Mouse (Mus musculus) hindbrain, embryonic 15.5 days (tissue): ENCODE measurements around the gene Idh2. TPM values are rescaled to one million over a fixed set of nuclear protein-coding genes. Genes with fewer than 3 reads are reported as not detected.

Experiments
- ATAC-seq: fragments of 200-750 bp; cut with Nextera tagmentation; 2 replicates; pipeline ENCODE4 v1.8.0; 2017; ENCODE audit warnings: low read depth, moderate number of reproducible peaks, moderate TSS enrichment; ENCODE audit not compliant: low FRiP score
- H3K27ac ChIP-seq: fragments of 300-500 bp; sonication (generic); replicated peaks from 2 replicates; pipeline ENCODE4 v1.5.1; 2015; ENCODE audit warnings: mild to moderate bottlenecking, inconsistent platforms
- H3K27me3 ChIP-seq: fragments of 300-500 bp; sonication (generic); 2 replicates; pipeline ENCODE4 v1.6.1; 2015; ENCODE audit warnings: control low read depth, inconsistent platforms
- H3K36me3 ChIP-seq: fragments of 300-500 bp; sonication (generic); 2 replicates; pipeline ENCODE4 v1.6.1; 2015; ENCODE audit warnings: control low read depth, inconsistent platforms
- H3K4me1 ChIP-seq: fragments of 300-500 bp; sonication (generic); replicated peaks from 2 replicates; pipeline ENCODE4 v1.6.1; 2015; ENCODE audit warnings: control low read depth, inconsistent platforms
- H3K4me2 ChIP-seq: fragments of 300-500 bp; sonication (generic); 2 replicates; pipeline ENCODE4 v1.6.1; 2015; ENCODE audit warnings: moderate library complexity, mild to moderate bottlenecking, inconsistent platforms
- H3K4me3 ChIP-seq: fragments of 300-500 bp; sonication (generic); 2 replicates; pipeline ENCODE4 v1.5.1; 2015; ENCODE audit warnings: mild to moderate bottlenecking, inconsistent platforms
- H3K9ac ChIP-seq: fragments of 300-500 bp; sonication (generic); 2 replicates; pipeline ENCODE4 v1.6.1; 2015; ENCODE audit warnings: inconsistent platforms
- H3K9me3 ChIP-seq: fragments of 300-500 bp; sonication (generic); 2 replicates; pipeline ENCODE4 v1.6.1; 2016; ENCODE audit warnings: control low read depth, inconsistent platforms
- WGBS: fragments of 180-500 bp; shearing (Covaris S2); methylation state at CpG from one replicate; pipeline ENCODE4 v1.1.7; 2015; 5-methylcytosine and 5-hydroxymethylcytosine counted together
- polyA plus RNA-seq: library from polyadenylated mRNA; unstranded; fragments of >200 nt; fragmentation: Nextera tagmentation; extraction: Ambion mirVana; gene quantifications from 2 replicates; pipeline ENCODE4 v1.2.1, GENCODE M21; 2015

Idh2 gene
- polyA plus RNA-seq, 1 experiment from 2014 or later: 215 TPM

DNA sequence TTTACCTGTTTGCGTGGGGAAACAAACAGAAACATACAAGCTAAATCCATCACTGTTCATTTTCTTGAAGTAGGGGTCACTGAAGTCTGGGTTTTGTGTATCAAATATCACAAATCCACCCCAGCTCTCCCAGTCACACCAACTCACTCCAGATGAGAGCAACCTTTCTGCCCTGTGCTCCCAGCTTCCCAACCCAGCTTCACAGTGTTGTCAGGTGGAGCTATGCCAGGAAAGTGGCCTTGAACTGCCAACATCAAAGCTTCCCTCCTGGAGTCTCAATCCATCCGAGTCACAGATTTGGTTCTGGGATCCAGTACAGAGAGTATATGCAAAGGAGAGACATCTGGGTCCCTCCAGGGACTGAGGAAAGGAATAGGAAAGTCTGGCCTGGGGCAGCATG is 966 bp upstream of the Idh2 start:
- H3K4me2 ChIP-seq: peak overlapping the region; percentile 61
- 0 out of 2 replicates have a peak overlapping the region, but pooled peaks have one; percentile 97 for H3K27ac ChIP-seq
- H3K9ac ChIP-seq: 0 out of 2 replicates have a peak overlapping the region, but pooled peaks have one; percentile 96
- WGBS: 74% methylated on average over 2 of the region's 2 CpGs
- H3K9me3 ChIP-seq: no peaks in the 10 kb centered on the region
- H3K4me3 ChIP-seq: peak overlapping the region; percentile 93; the same call in 1 of the 2 replicates
- H3K4me1 ChIP-seq: peaks cover 42% of the 10 kb centered on the region
- ATAC-seq: no peak
- no peaks in the 10 kb centered on the region for H3K27me3 ChIP-seq
- H3K36me3 ChIP-seq: no peaks in the 10 kb centered on the region

DNA sequence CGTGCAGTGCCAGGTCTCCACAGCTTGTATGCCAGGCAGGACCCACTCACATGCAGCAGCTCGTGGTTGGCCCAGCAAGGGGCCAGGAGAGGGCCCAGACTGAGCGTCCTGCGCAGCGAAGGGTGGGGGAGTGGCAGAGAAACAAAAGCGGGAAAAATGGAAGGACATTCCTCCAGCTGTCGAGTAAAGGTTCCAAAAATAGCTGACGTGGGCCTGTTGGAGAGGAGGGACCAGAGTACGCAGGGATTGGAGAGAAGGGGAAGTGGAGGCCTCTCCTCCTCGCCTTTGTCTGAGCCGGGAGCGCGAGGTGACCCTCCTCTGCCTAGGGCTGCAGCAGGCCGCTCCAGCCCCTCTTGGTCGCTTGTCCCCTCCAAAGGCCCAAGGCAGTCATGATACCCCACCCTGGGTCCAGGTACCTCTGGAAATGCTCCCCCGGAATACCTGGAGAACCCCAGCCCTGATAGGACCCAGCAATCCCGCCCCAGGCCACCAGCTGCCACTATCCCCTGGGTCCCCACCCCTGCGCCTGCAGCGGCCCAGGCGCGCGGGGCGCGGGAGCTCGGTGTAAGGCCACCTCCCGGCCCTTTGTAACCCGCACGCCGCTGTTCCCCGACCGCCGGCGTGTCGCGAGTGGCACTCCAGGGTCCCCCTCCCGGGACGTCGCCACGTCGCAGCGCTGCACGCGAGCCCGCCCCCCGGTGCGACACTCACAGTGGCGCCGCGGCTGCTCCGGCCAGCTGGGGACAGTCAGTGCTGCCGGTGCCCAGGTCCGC is 555 bp downstream of the Idh2 start:
- Histone ChIP-seq H3K4me1 (peaks cover 46% of the 10 kb centered on the region), H3K36me3 (no peaks in the 10 kb centered on the region), H3K4me3 (peak overlapping the region; percentile 93), H3K4me2 (peak overlapping the region; percentile 61), H3K27me3 (no peaks in the 10 kb centered on the region), H3K9ac (peak overlapping the region; percentile 96), H3K9me3 (no peaks in the 10 kb centered on the region), H3K27ac (peak overlapping the region; percentile 97)
- under 1% methylated on average over 48 of the region's 52 CpGs for WGBS
- peak; percentile 81 for ATAC-seq

DNA sequence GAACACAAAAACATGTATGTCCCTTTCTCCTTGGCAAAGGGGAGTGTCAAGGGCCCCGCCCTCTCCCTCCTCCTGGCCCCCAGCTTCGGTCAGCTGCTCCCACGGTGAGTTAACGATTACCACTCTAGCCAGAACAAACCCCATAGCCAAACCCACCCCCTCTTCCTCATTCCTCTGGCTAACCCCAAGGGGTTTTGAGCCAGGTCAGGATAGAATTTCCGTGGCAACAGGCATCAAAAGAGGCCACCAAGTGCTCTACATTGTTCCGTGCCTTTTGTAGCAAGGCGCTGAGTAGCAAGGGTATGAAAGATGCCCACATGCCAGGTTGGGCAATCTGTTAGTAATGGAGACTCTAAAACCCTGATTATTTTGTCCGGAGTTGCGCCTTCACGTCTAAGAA is 1.2 kb downstream of the Idh2 start:
- no peaks in the 10 kb centered on the region for H3K36me3 ChIP-seq
- no peaks in the 10 kb centered on the region for H3K27me3 ChIP-seq
- H3K4me2 ChIP-seq: peak overlapping the region; percentile 61
- H3K9me3 ChIP-seq: no peaks in the 10 kb centered on the region
- H3K4me3 ChIP-seq: peak overlapping the region; percentile 93
- H3K9ac ChIP-seq: peak overlapping the region; percentile 96
- peak; percentile 20; the same call in 1 of the 2 replicates for ATAC-seq
- peaks cover 46% of the 10 kb centered on the region for H3K4me1 ChIP-seq
- H3K27ac ChIP-seq: peak overlapping the region; percentile 97
- 5% methylated on average over 10 of the region's 10 CpGs for WGBS

DNA sequence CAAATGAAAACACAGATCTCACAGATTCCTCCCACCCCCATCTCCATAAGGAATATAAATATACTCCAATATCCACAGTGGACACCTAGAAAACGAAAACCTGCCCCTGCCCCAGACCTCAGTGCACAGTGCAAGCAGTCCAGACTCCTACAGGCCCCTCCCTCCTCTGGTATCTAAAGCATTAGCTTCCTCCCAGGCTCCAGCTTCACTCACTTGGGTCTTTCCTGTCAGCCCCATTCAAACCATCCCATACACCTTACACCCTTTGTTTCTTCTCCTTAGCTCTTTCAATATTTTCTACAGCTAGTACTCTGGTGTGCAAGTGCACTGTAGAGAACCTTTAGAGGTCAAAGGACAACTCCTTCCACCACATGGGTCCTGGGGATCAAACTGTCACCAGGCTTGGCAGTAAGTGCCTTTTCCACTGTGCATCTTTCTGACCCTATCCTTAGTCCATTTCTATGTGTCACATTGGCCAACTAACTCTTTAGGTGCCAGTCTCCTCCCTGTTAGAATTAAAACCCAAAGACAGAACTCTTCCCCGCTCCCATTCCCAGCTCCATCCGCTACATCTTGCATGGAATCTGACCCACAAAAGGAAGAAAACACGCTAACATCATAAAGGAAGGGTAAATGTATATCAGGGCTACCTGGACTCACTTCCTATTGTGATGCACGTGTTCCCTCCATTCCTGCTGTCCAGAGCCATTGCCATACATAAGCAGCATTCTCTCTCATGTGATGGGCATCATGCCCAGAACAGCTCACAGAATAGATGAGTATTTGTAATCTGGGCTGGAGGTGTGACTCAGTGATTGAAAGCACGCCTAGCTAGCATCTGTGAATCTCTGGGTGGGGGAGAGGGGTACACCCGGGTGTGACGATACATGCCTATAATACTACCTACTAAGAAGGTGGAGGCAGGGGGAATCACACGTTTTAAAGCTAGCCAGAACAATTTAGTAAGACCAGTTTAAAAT is 3.8 kb downstream of the Idh2 start:
- Histone ChIP-seq H3K9ac (no peak overlapping the region), H3K27me3 (no peaks in the 10 kb centered on the region), H3K4me3 (no peak overlapping the region), H3K36me3 (no peaks in the 10 kb centered on the region), H3K27ac (no peak overlapping the region), H3K4me1 (peaks cover 44% of the 10 kb centered on the region), H3K9me3 (no peaks in the 10 kb centered on the region), H3K4me2 (no peak overlapping the region)
- no peak for ATAC-seq
- WGBS: 68% methylated on average over 9 of the region's 9 CpGs

DNA sequence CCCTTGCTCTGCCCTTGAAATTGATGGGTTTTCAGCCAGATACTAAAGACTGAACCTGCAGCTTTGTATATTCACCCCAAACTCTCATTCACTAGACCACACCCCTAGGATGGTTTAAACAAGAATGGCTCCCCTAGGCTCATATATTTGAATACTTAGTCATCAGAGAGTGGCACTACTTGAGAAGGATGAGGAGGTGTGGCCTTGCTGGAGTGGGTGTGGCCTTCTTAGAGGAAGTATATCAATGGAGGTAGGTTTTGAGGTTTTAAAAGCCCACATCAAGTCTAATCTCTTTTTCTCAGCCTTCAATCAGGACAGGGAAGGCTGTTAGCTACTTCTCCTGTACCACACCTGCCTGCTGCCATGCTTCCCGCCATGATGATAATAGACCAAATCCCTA is 8.8 kb downstream of the Idh2 start:
- peaks cover 12% of the 10 kb centered on the region for H3K4me1 ChIP-seq
- H3K9ac ChIP-seq: no peak overlapping the region
- H3K9me3 ChIP-seq: no peaks in the 10 kb centered on the region
- H3K27ac ChIP-seq: no peak overlapping the region
- H3K36me3 ChIP-seq: peaks cover 8% of the 10 kb centered on the region; the same call in 1 of the 2 replicates
- H3K4me2 ChIP-seq: no peak overlapping the region
- no peak overlapping the region for H3K4me3 ChIP-seq
- H3K27me3 ChIP-seq: no peaks in the 10 kb centered on the region
- ATAC-seq: no peak
- WGBS: 100% methylated on average over 1 of the region's 1 CpGs

DNA sequence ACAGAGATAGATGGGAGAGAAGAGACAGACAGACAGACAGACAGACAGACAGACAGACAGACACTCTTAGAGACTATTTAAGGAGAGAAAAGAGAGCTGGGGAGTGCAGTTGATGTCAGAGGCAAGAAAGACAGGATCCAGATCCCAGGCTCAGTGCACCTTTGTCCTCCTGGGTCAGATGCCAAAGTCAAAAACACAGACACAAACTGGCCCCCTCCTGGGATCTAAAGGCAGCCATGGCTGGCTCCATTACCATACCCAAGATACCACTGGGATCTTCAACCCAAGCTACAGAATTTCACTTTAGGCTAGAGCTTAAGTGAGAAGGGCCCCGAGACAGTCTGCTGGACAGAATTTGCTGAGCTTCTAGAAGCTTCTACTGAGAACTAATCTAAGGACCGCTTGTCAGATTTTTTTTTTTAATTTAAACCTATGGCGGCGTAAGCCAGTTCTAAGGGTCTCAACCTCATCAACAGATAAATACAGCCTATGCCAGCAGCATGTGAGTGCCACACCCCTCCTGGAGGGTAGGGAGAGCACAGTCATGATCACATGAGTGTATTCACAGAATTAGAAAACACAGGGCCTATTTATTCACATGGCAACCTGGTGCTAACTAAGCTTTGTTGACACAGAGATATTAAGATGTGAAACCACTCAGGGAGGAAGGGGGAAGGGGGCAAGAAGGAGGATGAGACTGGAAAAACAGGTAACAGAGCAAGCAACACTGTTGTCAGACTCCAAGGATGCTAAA is 9.4 kb downstream of the Idh2 start:
- Histone ChIP-seq H3K9ac (no peak overlapping the region), H3K9me3 (no peaks in the 10 kb centered on the region), H3K27ac (no peak overlapping the region), H3K36me3 (peaks cover 14% of the 10 kb centered on the region), H3K4me3 (no peak overlapping the region), H3K27me3 (no peaks in the 10 kb centered on the region), H3K4me1 (peaks cover 6% of the 10 kb centered on the region), H3K4me2 (no peak overlapping the region)
- no peak for ATAC-seq
- 93% methylated on average over 4 of the region's 4 CpGs for WGBS

DNA sequence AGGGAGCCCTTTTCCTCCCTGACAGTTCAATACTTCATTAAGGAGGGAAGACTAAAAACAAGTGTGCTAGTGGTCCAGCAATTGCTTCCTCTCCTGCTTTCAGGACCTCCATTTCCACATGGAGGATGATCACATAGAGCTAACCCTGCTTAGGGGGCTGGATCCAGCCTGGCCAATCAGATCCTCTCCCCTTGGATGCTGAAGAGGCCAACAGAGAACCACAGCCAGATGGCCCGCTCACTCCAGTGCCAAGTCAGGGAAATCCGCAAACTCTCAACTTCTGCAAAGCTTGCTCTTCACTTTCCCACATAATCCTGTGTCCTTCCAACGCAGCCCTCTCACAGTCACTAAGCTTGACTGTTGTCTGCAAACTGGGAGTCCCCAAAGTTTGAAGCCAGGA is 11.9 kb downstream of the Idh2 start:
- ATAC-seq: no peak
- H3K36me3 ChIP-seq: peaks cover 39% of the 10 kb centered on the region
- no peak overlapping the region for H3K9ac ChIP-seq
- peaks cover 5% of the 10 kb centered on the region; the same call in 1 of the 2 replicates for H3K4me1 ChIP-seq
- 75% methylated on average over 3 of the region's 3 CpGs for WGBS
- H3K9me3 ChIP-seq: no peaks in the 10 kb centered on the region
- no peak overlapping the region for H3K27ac ChIP-seq
- no peak overlapping the region for H3K4me2 ChIP-seq
- no peaks in the 10 kb centered on the region for H3K27me3 ChIP-seq
- no peak overlapping the region for H3K4me3 ChIP-seq

DNA sequence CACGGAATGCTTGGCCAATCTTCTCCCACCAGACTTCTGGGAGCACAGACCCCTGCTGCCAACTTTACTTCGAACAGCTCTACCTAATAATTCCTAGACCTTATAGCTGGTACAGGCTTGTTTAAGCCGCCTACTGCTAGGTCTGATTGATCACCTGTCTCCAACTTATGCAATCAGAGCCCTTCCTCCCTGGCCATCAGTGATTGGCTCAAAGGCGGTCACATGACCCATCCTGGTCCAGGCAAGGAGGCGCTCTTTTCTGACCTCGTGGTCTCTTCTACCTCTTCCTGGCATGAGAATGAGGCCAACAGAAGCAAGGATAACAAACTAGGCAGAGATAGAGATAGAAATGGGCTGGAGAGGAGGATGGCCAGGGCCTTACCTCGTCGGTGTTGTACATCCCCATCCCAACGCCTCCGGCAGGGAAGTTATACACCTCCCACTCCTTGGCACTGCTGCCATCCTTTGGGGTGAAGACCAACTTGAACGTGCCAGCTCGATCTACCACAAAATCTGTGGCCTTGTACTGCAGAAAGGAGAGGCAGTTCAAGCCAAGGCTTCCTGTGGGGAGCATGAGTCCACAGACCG is 16.7 kb downstream of the Idh2 start:
- ATAC-seq: no peak
- Histone ChIP-seq H3K4me3 (no peak overlapping the region), H3K9me3 (no peaks in the 10 kb centered on the region), H3K9ac (no peak overlapping the region), H3K4me1 (peaks cover 5% of the 10 kb centered on the region; the same call in 1 of the 2 replicates), H3K4me2 (no peak overlapping the region), H3K27me3 (no peaks in the 10 kb centered on the region), H3K36me3 (peaks cover 82% of the 10 kb centered on the region), H3K27ac (no peak overlapping the region)
- 95% methylated on average over 13 of the region's 13 CpGs for WGBS

DNA sequence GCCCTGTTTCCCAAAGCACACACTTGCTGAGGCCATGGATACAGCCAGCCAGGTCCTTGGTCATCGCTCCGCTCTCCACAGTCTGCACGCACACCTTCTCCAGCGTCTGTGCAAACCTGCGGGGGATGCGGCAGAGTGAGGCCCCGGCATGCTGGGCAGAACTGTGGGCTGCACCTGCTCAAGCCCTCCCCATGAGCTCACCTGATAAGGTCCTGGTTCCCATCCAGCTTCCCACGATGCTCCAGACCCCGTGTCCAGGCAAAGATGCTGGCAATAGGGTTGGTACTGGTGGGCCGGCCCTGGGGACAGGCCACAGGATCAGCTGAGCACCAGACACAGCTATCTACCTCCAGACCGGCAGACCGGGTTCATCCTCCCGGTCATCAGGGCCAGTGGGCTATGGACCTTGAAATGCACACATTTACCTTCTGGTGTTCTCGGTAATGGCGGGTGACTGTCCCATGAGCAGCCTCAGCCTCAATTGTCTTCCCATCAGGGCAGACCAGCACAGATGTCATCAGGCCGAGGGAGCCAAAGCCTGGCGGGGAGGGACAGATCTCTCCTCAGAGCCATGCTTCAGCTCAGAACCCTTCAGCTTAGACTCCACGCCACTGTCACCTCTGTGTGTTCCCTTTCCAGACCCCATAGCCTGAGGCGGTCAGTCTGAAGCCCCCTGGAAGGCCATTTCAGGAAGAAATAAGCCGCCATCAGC is 19.4 kb downstream of the Idh2 start:
- Histone ChIP-seq H3K4me2 (no peak overlapping the region), H3K27ac (no peak overlapping the region), H3K4me3 (no peak overlapping the region), H3K27me3 (no peaks in the 10 kb centered on the region), H3K36me3 (peaks cover 78% of the 10 kb centered on the region), H3K9me3 (no peaks in the 10 kb centered on the region), H3K9ac (no peak overlapping the region), H3K4me1 (peaks cover 5% of the 10 kb centered on the region; the same call in 1 of the 2 replicates)
- peak; percentile 27; the same call in 1 of the 2 replicates for ATAC-seq
- WGBS: 89% methylated on average over 20 of the region's 20 CpGs

DNA sequence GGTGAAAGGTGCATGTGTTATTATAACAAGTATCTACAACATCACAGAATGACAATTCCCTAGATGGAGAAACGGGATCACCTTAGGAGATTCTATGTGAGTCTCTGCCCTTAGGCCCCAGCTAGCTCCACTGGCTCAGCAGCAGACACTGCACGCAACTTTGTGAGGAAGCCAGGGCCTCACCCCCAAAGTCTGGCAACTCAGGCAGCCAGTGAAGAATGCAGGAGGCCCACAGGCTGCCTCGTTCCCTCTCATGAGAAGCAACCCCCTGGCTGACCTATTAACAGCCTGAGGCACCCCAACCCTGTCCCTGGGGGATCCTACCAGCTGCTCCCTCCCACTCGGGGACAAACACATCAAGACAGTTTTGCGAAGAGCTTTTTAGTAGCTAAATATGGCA is 20.7 kb downstream of the Idh2 start:
- Histone ChIP-seq H3K4me2 (no peak overlapping the region), H3K9me3 (no peaks in the 10 kb centered on the region), H3K27ac (no peak overlapping the region), H3K36me3 (peaks cover 65% of the 10 kb centered on the region), H3K9ac (no peak overlapping the region), H3K4me3 (no peak overlapping the region), H3K27me3 (no peaks in the 10 kb centered on the region), H3K4me1 (peaks cover 5% of the 10 kb centered on the region; the same call in 1 of the 2 replicates)
- ATAC-seq: no peak
- 50% methylated on average over 5 of the region's 5 CpGs for WGBS
